Mouse (Mus musculus): ENCODE data around the gene Lrrc37a.

DNA sequence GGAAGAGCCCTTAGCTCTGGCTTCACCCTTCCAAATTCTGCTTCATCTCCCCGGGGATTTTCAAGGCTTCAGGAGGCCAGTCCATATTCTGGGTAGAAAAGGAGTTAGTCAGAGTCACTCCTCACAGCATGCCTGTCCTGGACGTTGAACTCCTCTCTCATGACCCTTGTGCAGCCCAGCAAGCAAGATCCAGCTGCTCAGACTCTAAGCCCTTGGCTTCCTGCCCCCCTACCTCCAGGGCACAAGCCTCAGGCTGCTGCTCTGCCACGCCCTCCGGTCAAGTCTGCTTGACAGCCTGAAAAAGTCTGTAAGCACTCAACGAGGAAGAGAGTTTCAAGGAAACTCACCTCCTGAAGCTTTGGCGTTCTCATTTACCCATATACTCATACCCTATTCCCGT lies 97.8 kb downstream of the Lrrc37a start:
- TF ChIP-seq CTCF (IDR thresholded peaks at IDR 0.05; ENCODE audit: low read depth, low read length), result no peak
- TF ChIP-seq POLR2A (IDR thresholded peaks at IDR 0.05; ENCODE audit: borderline replicate concordance, low read depth, low read length), result no peak
